Mouse (Mus musculus) MEL (cell line): Measurements from ENCODE around the gene Ifna4. TPM values are rescaled to one million over a fixed set of nuclear protein-coding genes. Genes with fewer than 3 reads are reported as not detected.
"Not testable (repeated sequence)": the region's sequence is repeated elsewhere in the genome, so short reads cannot be mapped to it uniquely, and the experiment has no call there.

Experiments used
- DNase-seq: peaks from one replicate; pipeline ENCODE4 v3.0.0; 2011; ENCODE audit warnings: low read depth, low spot score
- H3K27ac ChIP-seq: 2 replicates; pipeline ENCODE4 v1.5.1; 2012; ENCODE audit warnings: low read depth, mild to moderate bottlenecking, control low read depth, low read length, moderate library complexity; ENCODE audit not compliant: control insufficient read depth
- H3K27me3 ChIP-seq, 2 experiments: fragments of 150-350 bp in 1 of 2; sonication (generic) in 1 of 2; 2 replicates each; pipeline ENCODE4 v1.6.1; 2012; ENCODE audit warnings: low read length in 2 of 2, mild to moderate bottlenecking in 2 of 2, improper control_type of control experiment in 1 of 2, moderate library complexity in 1 of 2; ENCODE audit not compliant: insufficient read depth in 2 of 2, control insufficient read depth in 1 of 2
- H3K36me3 ChIP-seq, 2 experiments: 2 replicates each; pipeline ENCODE4 v1.6.1; 2012 to 2014; ENCODE audit warnings: low read length in 2 of 2, improper control_type of control experiment in 1 of 2, inconsistent platforms in 1 of 2, mild to moderate bottlenecking in 1 of 2; ENCODE audit not compliant: insufficient read depth in 2 of 2, control insufficient read depth in 1 of 2
- H3K4me1 ChIP-seq, 2 experiments: fragments of 150-350 bp in 1 of 2; sonication (generic) in 1 of 2; 2 replicates each; pipeline ENCODE4 v1.6.1; 2012; ENCODE audit warnings: low read length in 2 of 2, improper control_type of control experiment in 1 of 2, mild to moderate bottlenecking in 1 of 2; ENCODE audit not compliant: insufficient read depth in 2 of 2, control insufficient read depth in 1 of 2
- H3K4me3 ChIP-seq, 2 experiments: fragments of 150-350 bp in 1 of 2; sonication (generic) in 1 of 2; 2 replicates each; pipeline ENCODE4 v1.5.1; 2012; ENCODE audit warnings: low read depth in 2 of 2, low read length in 2 of 2, mild to moderate bottlenecking in 2 of 2, moderate library complexity in 2 of 2, control low read depth in 1 of 2, improper control_type of control experiment in 1 of 2; ENCODE audit not compliant: control insufficient read depth in 1 of 2, insufficient read depth in 1 of 2
- H3K79me2 ChIP-seq: 2 replicates; pipeline ENCODE4 v1.6.1; 2012; ENCODE audit warnings: mild to moderate bottlenecking, low read length, moderate library complexity; ENCODE audit not compliant: control insufficient read depth, poor library complexity, insufficient read depth
- H3K9ac ChIP-seq: 2 replicates; pipeline ENCODE4 v1.6.1; 2012; ENCODE audit warnings: low read depth, mild to moderate bottlenecking, control low read depth, low read length, moderate library complexity; ENCODE audit not compliant: control insufficient read depth, poor library complexity, severe bottlenecking
- H3K9me3 ChIP-seq: fragments of 150-350 bp; sonication (generic); replicated peaks from 2 replicates; pipeline ENCODE4 v1.6.1; 2012; ENCODE audit warnings: mild to moderate bottlenecking, low read length, improper control_type of control experiment, moderate library complexity; ENCODE audit not compliant: insufficient read depth
- CHD2 ChIP-seq: IDR thresholded peaks from 2 replicates; pipeline ENCODE4 v1.6.1; 2011; ENCODE audit warnings: low read length, improper control_type of control experiment
- CTCF ChIP-seq, 3 experiments: IDR thresholded peaks in 2 of 3; conservative IDR thresholded peaks in 1 of 3; 2 replicates each; pipeline ENCODE4 v1.5.1; 2011 to 2012; ENCODE audit warnings: low read length in 3 of 3, low read depth in 2 of 3, mild to moderate bottlenecking in 2 of 3, improper control_type of control experiment in 1 of 3, inconsistent platforms in 1 of 3, mixed read lengths in 1 of 3, moderate library complexity in 1 of 3; ENCODE audit not compliant: control insufficient read depth in 1 of 3, insufficient read depth in 1 of 3, poor library complexity in 1 of 3, severe bottlenecking in 1 of 3
- EP300 ChIP-seq, 2 experiments: IDR thresholded peaks; 2 replicates each; pipeline ENCODE4 v1.6.1; 2011; ENCODE audit warnings: improper control_type of control experiment in 2 of 2, low read length in 2 of 2, low read depth in 1 of 2, mild to moderate bottlenecking in 1 of 2
- GABPA ChIP-seq: IDR thresholded peaks from 2 replicates; pipeline ENCODE4 v1.6.1; 2012; ENCODE audit warnings: low read depth, mild to moderate bottlenecking, inconsistent platforms, low read length, improper control_type of control experiment, moderate library complexity
- GATA1 ChIP-seq: IDR thresholded peaks from 2 replicates; pipeline ENCODE4 v1.6.1; 2011; ENCODE audit warnings: low read depth, low read length, improper control_type of control experiment
- HCFC1 ChIP-seq: IDR thresholded peaks from 2 replicates; pipeline ENCODE4 v1.6.1; 2012; ENCODE audit warnings: low read depth, mild to moderate bottlenecking, inconsistent platforms, low read length, improper control_type of control experiment, moderate library complexity
- JUND ChIP-seq: IDR thresholded peaks from 2 replicates; pipeline ENCODE4 v1.6.1; 2011; ENCODE audit warnings: low read depth, mild to moderate bottlenecking, improper control_type of control experiment, low read length
- MAFK ChIP-seq: IDR thresholded peaks from 2 replicates; pipeline ENCODE4 v1.6.1; 2011; ENCODE audit warnings: low read depth, mild to moderate bottlenecking, low read length, improper control_type of control experiment, borderline replicate concordance
- MAZ ChIP-seq: IDR thresholded peaks from 2 replicates; pipeline ENCODE4 v1.6.1; 2012; ENCODE audit warnings: low read depth, mild to moderate bottlenecking, inconsistent platforms, low read length, improper control_type of control experiment
- MEF2A ChIP-seq: IDR thresholded peaks from 2 replicates; pipeline ENCODE4 v1.6.1; 2014; ENCODE audit warnings: low read depth, mild to moderate bottlenecking, inconsistent platforms, low read length, improper control_type of control experiment; ENCODE audit not compliant: poor library complexity, insufficient replicate concordance, severe bottlenecking; ENCODE audit errors: extremely low read depth
- MXI1 ChIP-seq: IDR thresholded peaks from 2 replicates; pipeline ENCODE4 v1.6.1; 2011; ENCODE audit warnings: mild to moderate bottlenecking, low read depth, low read length, improper control_type of control experiment
- MYB ChIP-seq: IDR thresholded peaks from 2 replicates; pipeline ENCODE4 v1.6.1; 2011; ENCODE audit warnings: mild to moderate bottlenecking, low read depth, low read length, improper control_type of control experiment
- MYC ChIP-seq: IDR thresholded peaks from 2 replicates; pipeline ENCODE4 v1.6.1; 2011; ENCODE audit warnings: low read depth, mild to moderate bottlenecking, low read length, improper control_type of control experiment, moderate library complexity
- NRF1 ChIP-seq: IDR thresholded peaks from 2 replicates; pipeline ENCODE4 v1.6.1; 2014; ENCODE audit warnings: low read depth, mild to moderate bottlenecking, inconsistent platforms, low read length, improper control_type of control experiment, moderate library complexity; ENCODE audit not compliant: poor library complexity, insufficient read depth, severe bottlenecking
- POLR2AphosphoS2 ChIP-seq: IDR thresholded peaks from 2 replicates; pipeline ENCODE4 v1.6.1; 2011; ENCODE audit warnings: low read length, improper control_type of control experiment
- SMC3 ChIP-seq: IDR thresholded peaks from 2 replicates; pipeline ENCODE4 v1.6.1; 2011; ENCODE audit warnings: low read depth, low read length, improper control_type of control experiment
- TCF12 ChIP-seq: IDR thresholded peaks from 2 replicates; pipeline ENCODE4 v1.6.1; 2014; ENCODE audit warnings: low read depth, mild to moderate bottlenecking, inconsistent platforms, low read length, improper control_type of control experiment, moderate library complexity
- polyA plus RNA-seq, 2 experiments: library from polyadenylated mRNA; stranded (reverse) in 1 of 2; unstranded in 1 of 2; fragments of >175 nt in 1 of 2; fragments of >200 nt in 1 of 2; gene quantifications; 2 replicates each; pipeline versions ENCODE4 v1.2.1 to v1.2.4; 2012; ENCODE audit warnings: low replicate concordance in 2 of 2, low read depth in 1 of 2; ENCODE audit not compliant: insufficient read length in 2 of 2, insufficient read depth in 1 of 2, missing spikeins in 1 of 2
- total RNA-seq: library from RNA; depleted of rRNA; stranded (reverse); fragments of 300-350 nt; gene quantifications from 2 replicates; pipeline ENCODE4 v1.2.3, GENCODE M21; 2012

Gene Ifna4
- total and polyA plus RNA-seq, 3 experiments, result not detected

- TF ChIP-seq GATA1 (no peak), MYB (no peak)
These were observed 11.1 kb upstream of the Ifna4 start (continued) for GRCm38 (mm10) chr4:88830523-88830922.

- H3K27ac ChIP-seq, H3K9ac ChIP-seq, DNase-seq, H3K79me2 ChIP-seq, H3K4me3 ChIP-seq, H3K36me3 ChIP-seq, H3K9me3 ChIP-seq, H3K4me1 ChIP-seq: not testable (repeated sequence)
- H3K27me3 ChIP-seq, result peaks cover 11 to 18% of the 10 kb centered on the region in 2 experiments
These were observed 6.4 kb upstream of the Ifna4 start, which contains the start of gene Ifna5 for GRCm38 (mm10) chr4:88835225-88835624. TSS of gene Ifna5 (plus strand) at chr4:88835525.

GRCm38 (mm10) chr4:88838828-88839227, 2.8 kb upstream of the Ifna4 start:
- no peaks in the 10 kb centered on the region for H3K9me3 ChIP-seq
- H3K79me2 ChIP-seq, result no peaks in the 10 kb centered on the region
- peak; percentile 46 for DNase-seq
- no peaks in the 10 kb centered on the region for H3K36me3 ChIP-seq
- no peak overlapping the region for H3K9ac ChIP-seq
- TF ChIP-seq NRF1 (no peak), MYB (no peak), CTCF (IDR thresholded peaks at IDR 0.05 in 2 of 3, conservative IDR thresholded peaks at IDR 0.05 in 1 of 3; ENCODE audit: control insufficient read depth in 1 of 3, insufficient read depth in 1 of 3, low read depth in 2 of 3, low read length in 3 of 3, poor library complexity in 1 of 3, severe bottlenecking in 1 of 3) (peak in 2 of 3 experiments; percentile 65 to 69; a peak in 4 of 6 replicates), SMC3 (0 out of 2 replicates have a peak, but pooled peaks have one; percentile 12), POLR2AphosphoS2 (no peak)
- no peak overlapping the region for H3K4me3 ChIP-seq
- no peaks in the 10 kb centered on the region; a peak in 1 of 4 replicates for H3K4me1 ChIP-seq
- peaks cover 14 to 17% of the 10 kb centered on the region in 2 experiments for H3K27me3 ChIP-seq
- H3K27ac ChIP-seq, result no peak overlapping the region

- H3K79me2 ChIP-seq, result no peaks in the 10 kb centered on the region
- no peaks in the 10 kb centered on the region for H3K9me3 ChIP-seq
- TF ChIP-seq JUND (no peak), MXI1 (no peak), MAFK (no peak), TCF12 (no peak), CTCF (IDR thresholded peaks at IDR 0.05 in 2 of 3, conservative IDR thresholded peaks at IDR 0.05 in 1 of 3; ENCODE audit: control insufficient read depth in 1 of 3, insufficient read depth in 1 of 3, low read depth in 2 of 3, low read length in 3 of 3, poor library complexity in 1 of 3, severe bottlenecking in 1 of 3) (no peak), GABPA (no peak), HCFC1 (no peak), MEF2A (no peak), MAZ (no peak), MYC (no peak), EP300 (IDR thresholded peaks at IDR 0.05; ENCODE audit: low read depth in 1 of 2, low read length in 2 of 2) (no peak), CHD2 (no peak)
- TF ChIP-seq, all 39 proteins: peak for 0
- Histone ChIP-seq H3K27me3 (peaks cover 14 to 18% of the 10 kb centered on the region in 2 experiments), H3K9ac (no peak overlapping the region), H3K4me3 (no peak overlapping the region), H3K4me1 (no peaks in the 10 kb centered on the region; a peak in 1 of 4 replicates), H3K27ac (no peak overlapping the region), H3K36me3 (no peaks in the 10 kb centered on the region)
- DNase-seq, result peak; percentile 32
These were observed 1.6 kb upstream of the Ifna4 start for GRCm38 (mm10) chr4:88840058-88840457.
